Mouse (Mus musculus) embryonic facial prominence, embryonic 11.5 days (tissue): ENCODE data around the gene Iqsec3. TPM values are rescaled to one million over a fixed set of nuclear protein-coding genes. Genes with fewer than 3 reads are reported as not detected.
A peak's percentile ranks its signal among the peaks of the same experiment; 100 is the strongest.

Experiments
- ATAC-seq: fragments of 200-750 bp; cut with Nextera tagmentation; replicated peaks from 2 replicates; pipeline ENCODE4 v1.8.0; 2017; ENCODE audit warnings: low read depth; ENCODE audit not compliant: insufficient number of reproducible peaks, low FRiP score, low TSS enrichment
- DNase-seq: peaks from one replicate; pipeline ENCODE4 v3.0.0-alpha.2; 2015; ENCODE audit warnings: low spot score
- H3K27ac ChIP-seq: fragments of 300-500 bp; sonication (generic); replicated peaks from 2 replicates; pipeline ENCODE4 v1.5.1; 2014; ENCODE audit warnings: mild to moderate bottlenecking, low read depth, low read length, control low read depth
- H3K27me3 ChIP-seq: fragments of 300-500 bp; sonication (generic); 2 replicates; pipeline ENCODE4 v1.6.1; 2014; ENCODE audit warnings: mild to moderate bottlenecking, low read length, moderate library complexity, mixed read lengths; ENCODE audit not compliant: control insufficient read depth, insufficient read depth
- H3K36me3 ChIP-seq: fragments of 300-500 bp; sonication (generic); replicated peaks from 2 replicates; pipeline ENCODE4 v1.6.1; 2014; ENCODE audit warnings: low read depth, mild to moderate bottlenecking, low read length, moderate library complexity, mixed read lengths; ENCODE audit not compliant: control insufficient read depth, insufficient read depth
- H3K4me1 ChIP-seq: fragments of 300-500 bp; sonication (generic); 2 replicates; pipeline ENCODE4 v1.6.1; 2014; ENCODE audit warnings: low read length, mixed read lengths; ENCODE audit not compliant: control insufficient read depth, insufficient read depth
- H3K4me2 ChIP-seq: fragments of 300-500 bp; sonication (generic); 2 replicates; pipeline ENCODE4 v1.6.1; 2014; ENCODE audit warnings: low read depth, mild to moderate bottlenecking, control low read depth, low read length, moderate library complexity
- H3K4me3 ChIP-seq: fragments of 300-500 bp; sonication (generic); 2 replicates; pipeline ENCODE4 v1.5.1; 2014; ENCODE audit warnings: low read depth, low read length, control low read depth
- H3K9ac ChIP-seq: fragments of 300-500 bp; sonication (generic); replicated peaks from 2 replicates; pipeline ENCODE4 v1.6.1; 2014; ENCODE audit warnings: mild to moderate bottlenecking, control low read depth, low read length
- H3K9me3 ChIP-seq: fragments of 300-500 bp; sonication (generic); replicated peaks from 2 replicates; pipeline ENCODE4 v1.6.1; 2016; ENCODE audit warnings: mild to moderate bottlenecking, low read length, inconsistent platforms, mixed read lengths; ENCODE audit not compliant: control insufficient read depth
- WGBS: fragments of 180-500 bp; shearing (Covaris S2); extraction: QIAGEN DNeasy Blood & Tissue Kit; methylation state at CpG from one replicate; pipeline ENCODE4 v1.1.7; 2014; 5-methylcytosine and 5-hydroxymethylcytosine counted together
- polyA plus RNA-seq: library from polyadenylated mRNA; unstranded; fragments of >200 nt; fragmentation: Nextera tagmentation; extraction: Ambion mirVana; gene quantifications from 2 replicates; pipeline ENCODE4 v1.2.1, GENCODE M21; 2014

The Iqsec3 gene
- polyA plus RNA-seq, 1 experiment from 2014 or later = 0.13 TPM

DNA sequence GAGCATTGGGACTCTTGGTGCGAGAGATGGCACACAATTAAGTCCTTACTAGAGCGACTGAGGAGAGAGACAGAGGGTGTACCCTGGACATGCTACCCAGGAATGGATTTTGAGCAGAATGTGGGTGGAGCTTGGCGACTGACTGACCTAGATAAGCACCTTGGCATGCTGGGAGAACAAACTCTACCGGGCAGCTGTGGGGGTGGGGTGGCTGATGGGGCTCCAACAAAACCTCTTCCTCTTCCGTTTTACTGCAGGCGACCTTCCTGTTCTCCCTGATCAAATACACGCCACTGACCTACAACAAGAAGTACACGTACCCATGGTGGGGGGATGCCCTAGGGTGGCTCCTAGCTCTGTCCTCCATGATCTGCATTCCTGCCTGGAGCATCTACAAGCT, 136.9 kb downstream of the Iqsec3 start:
- 63% methylated on average over 8 of the region's 8 CpGs for WGBS
- no peak overlapping the region for H3K4me3 ChIP-seq

DNA sequence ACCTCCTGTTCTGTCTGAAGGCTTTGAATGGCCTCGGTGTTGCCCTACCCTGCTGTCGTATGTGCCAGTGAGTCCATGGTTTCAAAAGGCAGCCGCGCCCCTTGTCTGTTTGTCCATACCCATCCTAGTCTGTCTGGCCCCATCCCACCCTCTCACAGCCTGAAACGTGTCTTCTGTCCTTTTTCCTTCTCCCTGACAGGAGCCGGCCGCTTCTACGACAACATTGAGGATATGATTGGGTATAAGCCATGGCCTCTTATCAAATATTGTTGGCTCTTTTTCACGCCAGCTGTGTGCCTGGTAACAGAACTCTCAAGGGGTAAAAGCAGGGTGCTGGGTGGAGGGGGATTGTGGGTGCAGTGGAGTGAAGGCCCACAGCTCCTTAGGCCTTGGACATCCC, 137.6 kb downstream of the Iqsec3 start:
- H3K4me1 ChIP-seq = no peaks in the 10 kb centered on the region
- no peaks in the 10 kb centered on the region for H3K27me3 ChIP-seq
- no peaks in the 10 kb centered on the region for H3K9me3 ChIP-seq
- ATAC-seq (no peak), DNase-seq (no peak)
- 88% methylated on average over 9 of the region's 9 CpGs for WGBS
- H3K4me3 ChIP-seq = no peak overlapping the region
- no peaks in the 10 kb centered on the region for H3K36me3 ChIP-seq
- no peak overlapping the region for H3K9ac ChIP-seq
- no peak overlapping the region for H3K4me2 ChIP-seq
- H3K27ac ChIP-seq = no peak overlapping the region

More for the DNA sequence above, 136.9 kb downstream of the Iqsec3 start:
- no peaks in the 10 kb centered on the region for H3K36me3 ChIP-seq
- H3K27me3 ChIP-seq = no peaks in the 10 kb centered on the region
- no peak overlapping the region for H3K9ac ChIP-seq
- ATAC-seq = no peak
- H3K9me3 ChIP-seq = no peaks in the 10 kb centered on the region
- H3K4me2 ChIP-seq = no peak overlapping the region
- H3K27ac ChIP-seq = no peak overlapping the region
- H3K4me1 ChIP-seq = no peaks in the 10 kb centered on the region
- DNase-seq = no peak

DNA sequence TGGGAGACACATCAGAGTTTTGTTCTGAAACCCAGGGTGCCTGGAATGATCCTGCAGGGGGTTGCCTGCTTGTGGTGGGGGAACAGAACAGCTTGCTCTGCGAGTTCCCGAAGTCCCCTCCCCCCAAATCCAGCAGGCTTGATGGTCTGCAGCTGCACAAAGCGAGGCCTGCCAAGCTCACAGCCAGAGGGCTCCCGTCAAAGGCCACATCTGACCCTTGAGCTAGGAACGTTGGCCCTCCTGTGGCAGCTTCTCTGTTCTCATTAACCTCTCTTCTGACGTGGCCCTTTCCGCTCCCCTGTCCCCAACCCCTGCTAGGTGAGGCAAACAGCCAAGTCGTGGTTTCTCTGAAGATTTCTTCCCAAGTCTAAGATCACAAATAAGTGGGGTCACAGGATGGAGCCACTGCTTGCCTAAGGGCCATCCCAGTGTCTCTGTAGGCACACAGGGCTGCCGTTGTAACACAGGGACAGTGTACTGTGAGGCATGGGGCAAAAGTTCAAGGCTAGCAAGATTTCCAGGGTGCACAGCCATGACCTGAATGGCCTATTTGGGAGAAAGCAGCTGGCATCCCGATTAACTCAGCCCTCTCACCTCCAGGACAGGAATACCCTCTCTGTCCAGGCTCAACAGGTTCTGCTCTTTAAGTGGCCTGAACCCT, 143.5 kb downstream of the Iqsec3 start:
- Histone ChIP-seq H3K36me3 (no peaks in the 10 kb centered on the region), H3K4me3 (no peak overlapping the region), H3K4me1 (no peaks in the 10 kb centered on the region), H3K27me3 (no peaks in the 10 kb centered on the region), H3K9ac (no peak overlapping the region), H3K9me3 (no peaks in the 10 kb centered on the region), H3K27ac (no peak overlapping the region), H3K4me2 (no peak overlapping the region)
- WGBS = 6% methylated on average over 10 of the region's 10 CpGs
- DNase-seq = peak; percentile 67
- ATAC-seq = no peak

DNA sequence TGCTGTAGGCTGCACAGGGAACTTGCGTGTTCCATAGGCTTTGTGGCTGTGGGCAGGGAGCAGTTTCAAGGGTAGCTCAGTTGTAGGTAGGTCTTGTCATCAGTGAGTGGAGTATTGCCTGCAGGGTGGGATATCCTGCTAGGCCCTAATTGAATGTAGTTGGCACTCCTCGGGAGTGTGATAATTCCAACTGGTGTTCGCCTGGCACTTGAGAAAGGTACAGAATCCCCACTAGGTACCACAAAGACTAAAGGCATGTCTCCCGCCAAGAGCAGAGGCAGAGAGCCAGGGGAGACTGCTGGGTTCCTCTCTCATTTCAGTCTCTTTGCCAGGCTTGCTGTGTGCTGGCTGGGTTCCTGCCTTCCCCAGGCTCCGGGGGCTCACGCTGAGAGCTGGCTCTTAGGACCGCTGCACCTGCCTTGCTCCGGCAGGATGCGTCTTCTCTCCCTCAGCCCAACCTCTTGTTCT, 145.0 kb downstream of the Iqsec3 start:
- Histone ChIP-seq H3K27me3 (no peaks in the 10 kb centered on the region), H3K27ac (no peak overlapping the region)
- 60% methylated on average over 9 of the region's 9 CpGs for WGBS

DNA sequence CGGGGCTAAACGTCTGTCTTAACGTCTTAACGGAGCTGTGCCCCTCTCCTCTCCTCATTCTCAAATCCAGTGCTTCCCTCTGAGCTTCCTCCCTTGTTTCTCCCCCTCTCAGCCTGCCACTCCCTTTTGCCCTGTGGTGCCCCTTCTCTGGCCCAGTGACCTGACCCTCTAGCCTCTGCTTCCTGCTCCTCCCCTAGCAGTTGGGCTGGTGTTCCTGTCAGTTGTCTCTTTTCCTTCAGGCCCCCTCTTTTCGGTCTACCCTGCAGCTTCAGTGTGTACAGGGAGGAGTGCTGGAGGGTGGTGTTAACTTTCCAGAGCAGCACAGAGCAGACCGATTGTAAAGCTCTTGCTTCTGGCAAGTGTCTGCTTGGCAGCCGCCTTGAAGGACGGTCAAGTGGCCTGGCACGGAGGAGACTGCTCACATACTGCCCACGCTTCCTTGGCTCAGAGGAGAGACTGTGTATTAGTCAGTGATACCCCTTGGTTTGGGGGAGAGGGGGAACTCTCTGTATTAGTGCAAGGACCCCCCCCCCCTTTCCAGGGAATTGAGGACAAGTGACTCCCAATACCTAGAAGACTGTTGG, 146.9 kb downstream of the Iqsec3 start:
- H3K27me3 ChIP-seq = no peaks in the 10 kb centered on the region
- no peak overlapping the region for H3K4me3 ChIP-seq
- no peak overlapping the region for H3K4me2 ChIP-seq
- ATAC-seq (no peak), DNase-seq (no peak)
- H3K9ac ChIP-seq = no peak overlapping the region
- H3K4me1 ChIP-seq = no peaks in the 10 kb centered on the region
- H3K36me3 ChIP-seq = no peaks in the 10 kb centered on the region
- WGBS = 31% methylated on average over 10 of the region's 10 CpGs
- H3K27ac ChIP-seq = no peak overlapping the region
- H3K9me3 ChIP-seq = no peaks in the 10 kb centered on the region

More for the DNA sequence above, 145.0 kb downstream of the Iqsec3 start:
- Histone ChIP-seq H3K36me3 (no peaks in the 10 kb centered on the region), H3K4me2 (no peak overlapping the region), H3K9ac (no peak overlapping the region), H3K4me1 (no peaks in the 10 kb centered on the region), H3K9me3 (no peaks in the 10 kb centered on the region), H3K4me3 (no peak overlapping the region)
- DNase-seq = no peak
- no peak for ATAC-seq

DNA sequence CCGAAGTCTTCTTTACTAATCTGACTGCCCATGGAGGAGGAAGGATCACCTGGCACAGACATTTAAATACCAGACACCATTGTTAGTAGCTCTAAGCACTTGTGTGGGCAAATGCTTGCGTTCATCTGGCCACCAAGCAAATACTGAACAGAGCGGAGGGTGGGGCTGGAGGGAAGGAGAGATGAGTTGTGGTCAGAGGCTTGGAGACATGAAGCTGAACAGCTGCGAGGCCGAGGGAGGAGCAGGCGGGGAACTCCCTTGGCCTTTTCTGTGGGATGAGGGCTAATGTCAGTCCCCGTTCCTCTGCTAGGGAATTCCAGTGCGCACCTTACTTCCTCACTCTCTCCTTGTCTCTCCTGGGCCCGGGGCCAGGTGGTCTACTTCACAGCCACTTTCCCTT, 147.7 kb downstream of the Iqsec3 start:
- no peaks in the 10 kb centered on the region for H3K9me3 ChIP-seq
- ATAC-seq (no peak), DNase-seq (no peak)
- H3K36me3 ChIP-seq = no peaks in the 10 kb centered on the region
- no peak overlapping the region for H3K4me3 ChIP-seq
- no peak overlapping the region for H3K4me2 ChIP-seq
- H3K27ac ChIP-seq = no peak overlapping the region
- H3K4me1 ChIP-seq = no peaks in the 10 kb centered on the region
- no peaks in the 10 kb centered on the region for H3K27me3 ChIP-seq
- whole genome bisulfite sequencing = 61% methylated on average over 9 of the region's 9 CpGs
- no peak overlapping the region for H3K9ac ChIP-seq

DNA sequence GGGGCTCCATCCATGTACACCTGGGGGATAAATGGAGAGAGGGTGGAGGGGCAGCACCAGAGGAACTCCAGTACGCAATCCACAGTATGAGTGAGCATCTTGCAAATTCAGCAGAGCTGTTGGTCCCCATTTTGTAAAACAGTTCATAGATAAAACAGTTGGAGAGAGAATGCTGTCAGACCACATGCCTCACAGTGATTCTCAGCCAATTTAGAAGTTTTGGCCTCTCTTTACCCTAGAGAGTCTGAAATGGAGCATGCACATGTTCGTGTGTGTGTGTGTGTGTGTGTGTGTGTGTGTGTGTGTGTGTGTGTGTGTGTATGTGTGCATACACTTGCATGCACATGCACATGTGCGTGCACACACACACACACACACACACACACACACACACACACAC, 148.2 kb downstream of the Iqsec3 start:
- Histone ChIP-seq H3K4me3 (no peak overlapping the region), H3K4me1 (no peaks in the 10 kb centered on the region), H3K9ac (no peak overlapping the region), H3K36me3 (no peaks in the 10 kb centered on the region), H3K9me3 (no peaks in the 10 kb centered on the region), H3K27me3 (no peaks in the 10 kb centered on the region), H3K27ac (no peak overlapping the region), H3K4me2 (no peak overlapping the region)
- no peak for ATAC-seq
- 82% methylated on average over 3 of the region's 3 CpGs for WGBS
- DNase-seq = no peak
